Mouse (Mus musculus): Measurements from ENCODE around the gene Hspb7. TPM values are rescaled to one million over a fixed set of nuclear protein-coding genes. Genes with fewer than 3 reads are reported as not detected.

Gene Hspb7
- total RNA-seq, 2 experiments from 2014 or later, result not detected

DNA sequence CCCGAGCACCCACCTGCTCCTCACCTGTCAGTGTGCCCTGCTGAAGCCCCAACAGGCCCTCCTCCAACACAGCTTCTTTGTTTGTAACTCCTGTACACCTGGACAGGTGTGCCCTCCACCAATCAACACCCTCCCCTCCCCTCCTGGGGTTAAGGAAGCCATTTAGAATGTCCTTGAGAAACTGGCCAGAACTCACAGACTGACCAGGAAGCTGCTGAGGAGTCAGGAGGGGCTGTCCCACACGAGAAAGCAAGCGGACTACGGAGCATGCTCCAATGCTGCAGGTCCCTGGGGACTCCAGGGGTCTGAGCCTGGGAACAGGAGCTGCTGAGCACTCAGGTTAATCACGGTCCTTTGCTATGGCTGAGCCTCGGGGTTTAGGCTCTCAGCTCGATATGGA is 4.7 kb upstream of the Hspb7 start, which contains the start of gene Clcnkb:
Gene Clcnkb, minus strand, starts transcription at position 91 of the 400 bp plus-strand sequence.
- no peak for ATAC-seq (replicated peaks; ENCODE audit: low FRiP score, low TSS enrichment, poor library complexity, severe bottlenecking)

DNA sequence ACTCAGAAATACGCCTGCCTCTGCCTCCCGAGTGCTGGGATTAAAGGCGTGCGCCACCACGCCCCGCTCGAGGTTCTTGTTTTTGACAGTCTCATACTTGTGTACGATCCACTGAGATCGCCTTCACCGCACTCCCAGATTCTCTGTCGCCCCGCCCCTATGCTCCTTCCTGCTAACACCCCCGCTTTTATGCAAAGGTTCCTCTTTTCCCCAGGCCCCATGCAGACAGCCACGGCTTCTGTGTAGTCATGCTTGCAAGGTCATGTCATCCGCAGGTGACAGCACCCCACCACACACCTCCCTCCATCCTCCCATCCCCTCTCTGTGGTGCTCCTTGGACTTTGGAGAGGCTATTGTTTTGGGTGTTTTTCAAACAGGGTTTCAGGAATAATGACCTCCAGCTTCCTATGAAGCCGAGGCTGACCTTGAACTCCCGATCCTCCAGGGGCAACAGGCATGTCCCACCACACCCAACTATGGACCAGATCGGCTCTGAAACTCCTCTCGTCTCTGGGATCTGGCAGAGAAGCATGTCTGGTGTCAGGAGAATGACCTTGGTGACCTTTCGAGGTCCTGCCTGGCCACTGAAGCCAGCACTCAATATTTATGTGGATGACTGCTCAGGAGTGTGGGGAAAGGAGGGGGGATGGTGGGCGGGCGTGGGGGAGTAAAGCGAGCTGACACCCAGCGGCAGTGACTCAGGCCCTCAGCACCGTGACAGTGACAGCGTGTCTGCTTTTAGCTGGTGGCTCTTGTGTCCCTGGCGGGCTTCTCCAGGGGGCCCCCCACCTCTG is 984 bp upstream of the Hspb7 start:
- ATAC-seq (replicated peaks; ENCODE audit: low FRiP score, low TSS enrichment, poor library complexity, severe bottlenecking), result 0 out of 2 replicates have a peak, but pooled peaks have one; percentile 39

DNA sequence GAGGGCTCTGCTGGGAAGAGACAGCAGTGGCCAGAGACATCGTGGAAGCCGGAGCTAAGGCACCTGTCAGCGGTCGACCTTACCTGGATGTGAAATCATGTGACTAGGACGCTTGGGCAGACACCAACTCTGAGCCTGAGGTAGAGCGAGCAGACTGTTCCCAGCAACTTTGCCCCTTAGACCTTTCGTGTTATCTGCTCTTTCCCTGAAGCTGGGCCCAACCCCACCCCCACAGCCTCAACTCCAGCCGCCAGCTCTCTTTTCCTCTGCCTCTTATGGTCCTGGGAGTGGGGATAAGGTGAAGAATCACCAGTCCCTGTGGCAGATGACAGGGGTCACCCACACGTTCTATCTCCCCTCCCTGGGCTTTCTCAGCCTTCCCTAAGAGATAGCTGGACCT is 307 bp downstream of the Hspb7 start:
- no peak for ATAC-seq (replicated peaks; ENCODE audit: low FRiP score, low TSS enrichment, poor library complexity, severe bottlenecking)

DNA sequence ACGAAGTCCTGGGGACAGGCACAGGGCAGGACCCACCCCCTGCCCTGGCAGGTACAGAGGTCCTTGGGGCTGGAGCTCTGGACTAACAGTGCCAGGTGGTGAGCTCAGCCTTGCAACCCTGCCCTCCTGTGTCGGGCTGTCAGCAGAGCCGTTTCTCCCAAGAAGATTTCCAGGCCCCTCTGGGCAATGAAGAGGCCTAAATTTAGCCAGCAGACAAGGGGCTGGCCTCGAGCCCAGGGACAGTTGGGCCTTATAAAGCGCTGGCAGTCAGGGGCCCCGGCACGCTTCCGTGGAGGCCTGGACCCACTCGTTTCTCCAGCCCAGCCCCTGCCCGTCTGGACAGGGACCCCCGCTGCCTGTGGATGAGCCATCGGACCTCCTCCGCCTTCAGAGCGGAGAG is 844 bp downstream of the Hspb7 start:
- no peak for ATAC-seq (replicated peaks; ENCODE audit: low FRiP score, low TSS enrichment, poor library complexity, severe bottlenecking)

DNA sequence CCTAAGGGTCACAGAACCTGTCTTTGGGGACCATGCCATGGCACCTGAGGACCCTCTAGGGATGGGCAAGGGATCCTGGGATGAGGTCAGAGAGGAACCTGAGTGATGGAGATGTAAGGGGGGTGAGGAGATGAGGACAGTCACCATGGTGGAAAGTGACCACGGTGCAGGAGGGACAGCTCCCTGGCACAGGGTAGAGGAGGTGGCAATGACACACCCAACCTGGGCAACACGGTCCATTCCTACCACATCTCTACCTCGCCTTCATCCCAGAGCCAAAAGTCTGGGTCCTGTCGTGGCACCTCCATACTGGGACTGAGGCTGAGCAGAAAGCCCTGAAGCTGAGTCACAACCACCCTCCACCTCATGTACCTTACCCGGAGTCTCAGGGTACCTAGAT is 2.3 kb downstream of the Hspb7 start:
- no peak for ATAC-seq (replicated peaks; ENCODE audit: low FRiP score, low TSS enrichment, poor library complexity, severe bottlenecking)

DNA sequence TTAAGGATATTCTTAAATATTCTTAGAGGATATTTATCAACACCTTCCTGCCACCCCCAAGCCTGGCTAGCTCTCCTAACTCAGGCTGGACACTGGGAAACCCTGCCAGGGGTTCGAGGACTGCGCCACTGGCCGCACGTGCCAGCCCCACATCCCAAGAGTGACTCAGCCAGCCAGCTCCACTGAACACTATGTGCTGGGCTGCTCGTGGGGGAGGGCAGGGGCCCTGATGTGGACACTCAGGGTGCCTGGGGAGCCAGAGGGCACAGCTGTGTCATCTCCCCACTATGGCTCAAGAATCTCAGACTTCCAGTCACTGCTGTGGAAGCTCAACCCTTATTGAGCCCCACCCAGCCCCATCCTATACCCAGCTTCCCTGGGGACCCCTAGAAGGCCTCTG is 2.7 kb downstream of the Hspb7 start:
- ATAC-seq (replicated peaks; ENCODE audit: low FRiP score, low TSS enrichment, poor library complexity, severe bottlenecking), result no peak

DNA sequence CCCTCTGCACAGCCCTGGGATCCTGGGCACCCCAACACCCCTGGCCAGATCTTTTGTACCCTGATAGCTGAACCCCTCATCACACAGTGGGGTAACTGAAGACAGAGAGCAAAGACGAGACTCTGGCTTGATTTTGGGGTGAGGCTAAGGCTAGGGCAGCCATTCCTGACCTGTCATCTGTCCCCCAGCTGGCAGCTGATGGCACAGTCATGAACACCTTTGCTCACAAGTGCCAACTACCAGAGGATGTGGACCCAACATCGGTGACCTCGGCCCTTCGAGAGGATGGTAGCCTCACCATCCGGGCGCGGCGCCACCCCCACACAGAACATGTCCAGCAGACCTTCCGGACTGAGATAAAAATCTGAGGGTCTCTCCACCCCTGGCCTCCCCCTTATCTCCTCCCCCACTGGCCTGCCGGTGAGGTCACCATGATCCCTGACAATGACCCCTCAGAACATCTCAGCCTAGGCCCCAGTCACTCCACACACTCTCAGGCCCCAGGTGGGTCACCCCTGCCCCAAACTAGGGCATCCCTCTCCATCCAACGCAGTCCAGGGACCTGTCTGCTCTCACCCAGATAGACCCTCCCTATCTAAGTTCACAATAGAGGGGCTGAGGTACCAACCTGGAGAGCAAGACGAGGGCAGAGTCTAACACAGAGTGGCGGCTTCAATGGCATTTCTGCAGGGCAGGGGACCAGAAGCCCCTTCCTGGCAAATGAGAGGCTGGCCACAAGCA is 3.3 kb downstream of the Hspb7 start:
- no peak for ATAC-seq (replicated peaks; ENCODE audit: low FRiP score, low TSS enrichment, poor library complexity, severe bottlenecking)

DNA sequence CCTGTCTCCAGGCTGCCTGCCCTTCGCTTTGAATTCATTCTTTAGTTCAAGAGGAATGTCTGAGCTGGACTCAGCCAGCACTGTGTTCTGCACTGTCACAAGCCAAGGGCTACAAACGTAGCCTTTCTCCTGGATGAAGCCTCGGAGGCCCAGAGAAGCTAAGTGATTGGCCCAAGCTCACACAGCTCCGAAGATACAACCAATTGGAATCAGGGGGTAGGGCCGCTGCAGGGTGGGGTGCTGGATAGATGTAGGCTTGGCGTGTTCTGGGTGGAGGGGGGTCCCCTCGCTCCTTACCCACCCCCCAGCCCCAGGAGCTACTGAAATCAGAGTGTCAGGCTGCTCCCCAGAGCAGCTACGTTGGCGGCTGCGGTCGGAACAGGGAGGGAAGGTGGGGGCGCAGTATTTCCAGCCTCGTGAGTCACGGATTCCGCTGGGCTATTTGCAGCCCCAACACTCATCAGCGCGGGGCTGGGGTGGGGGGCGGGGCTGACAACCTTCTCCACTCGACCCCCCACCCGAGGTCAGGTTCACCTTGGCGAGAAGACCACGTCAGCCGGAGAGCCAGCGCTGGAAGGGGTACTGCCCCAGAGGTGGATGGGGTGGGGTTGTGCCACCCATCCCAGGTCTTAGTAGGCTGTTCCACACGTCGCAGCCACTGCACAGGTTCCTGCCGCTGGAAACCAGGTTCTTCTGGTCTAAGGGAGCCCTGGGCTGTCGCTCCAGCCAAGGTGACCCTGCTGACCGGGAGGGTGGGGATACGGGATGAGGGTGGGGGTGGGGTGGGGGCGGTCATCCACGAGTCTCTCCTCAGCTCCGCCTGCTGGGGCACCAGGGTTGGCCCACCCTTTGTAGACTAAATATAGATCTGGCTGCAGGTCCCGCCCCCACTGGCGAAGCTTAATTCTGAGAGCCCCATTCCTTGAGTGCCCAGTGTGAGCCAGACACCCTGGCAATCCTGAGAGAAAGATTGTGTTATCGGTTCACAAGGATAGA is 5.2 kb downstream of the Hspb7 start:
- ATAC-seq (replicated peaks; ENCODE audit: low FRiP score, low TSS enrichment, poor library complexity, severe bottlenecking), result peak; percentile 31; the same call in 1 of the 2 replicates

DNA sequence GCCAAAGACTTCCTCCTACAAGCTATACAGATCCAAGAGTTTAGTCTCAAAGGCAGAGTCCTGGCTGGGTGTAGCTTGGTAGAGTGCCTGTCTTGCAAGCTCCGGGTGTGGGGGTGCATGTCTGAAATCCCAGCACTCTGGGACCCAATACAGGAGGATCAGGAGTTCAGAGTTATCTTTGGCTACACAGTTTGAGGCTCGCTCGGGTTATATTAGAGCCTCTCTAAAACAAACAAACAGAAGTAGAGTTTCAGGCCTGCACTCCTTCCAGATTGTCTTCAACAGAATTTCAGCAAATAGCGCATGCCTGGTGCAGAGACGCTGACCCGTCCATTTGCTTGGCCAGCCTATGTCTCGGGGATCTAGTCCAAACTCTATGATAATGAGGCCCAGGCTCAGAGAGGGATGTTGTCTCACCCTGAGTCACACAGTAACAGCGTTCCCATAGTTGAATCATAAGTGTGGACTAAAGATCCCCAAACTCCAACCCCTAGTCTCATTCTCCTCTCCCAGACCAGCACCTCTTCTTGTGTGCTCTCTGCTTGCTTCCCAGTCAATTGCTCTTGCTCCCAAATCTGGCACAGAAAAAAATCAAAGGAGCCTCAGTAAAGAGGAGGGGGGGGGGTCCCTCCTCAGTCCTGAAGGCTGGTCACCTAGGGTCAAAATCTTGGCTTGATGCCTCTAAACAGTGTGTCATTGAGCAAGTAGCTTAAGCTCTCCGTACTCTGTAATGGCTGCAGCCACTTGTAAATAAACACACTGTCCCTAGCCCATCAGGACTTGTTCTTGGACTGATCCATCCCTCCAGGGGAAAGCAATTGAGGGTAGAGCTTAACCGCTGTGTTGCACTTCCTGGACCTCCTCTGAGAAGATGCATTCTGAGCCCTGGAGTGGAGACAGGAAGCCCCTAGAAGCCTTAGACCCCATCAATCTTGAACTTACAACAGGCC is 6.5 kb downstream of the Hspb7 start:
- ATAC-seq (replicated peaks; ENCODE audit: low FRiP score, low TSS enrichment, poor library complexity, severe bottlenecking), result no peak

DNA sequence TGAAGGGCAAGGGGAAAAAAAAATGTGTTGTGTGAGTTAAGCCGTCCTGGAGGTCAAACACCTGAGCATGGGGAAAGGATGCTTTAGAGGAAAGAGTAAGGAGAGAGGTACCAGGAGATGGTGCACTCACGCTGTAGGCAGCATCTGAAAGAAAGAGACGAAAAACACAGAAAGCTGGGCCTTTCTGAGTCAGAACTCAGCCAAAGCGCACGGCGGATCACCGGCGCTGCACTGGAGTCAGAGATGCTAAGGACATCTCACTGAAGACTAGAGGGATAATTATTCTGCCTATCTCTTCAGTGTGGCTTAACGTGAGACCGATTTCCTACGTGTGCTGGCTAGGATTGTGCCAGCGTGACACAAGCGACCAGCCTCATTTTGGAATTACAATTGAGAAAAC is 7.3 kb downstream of the Hspb7 start:
- no peak for ATAC-seq (replicated peaks; ENCODE audit: low FRiP score, low TSS enrichment, poor library complexity, severe bottlenecking)

DNA sequence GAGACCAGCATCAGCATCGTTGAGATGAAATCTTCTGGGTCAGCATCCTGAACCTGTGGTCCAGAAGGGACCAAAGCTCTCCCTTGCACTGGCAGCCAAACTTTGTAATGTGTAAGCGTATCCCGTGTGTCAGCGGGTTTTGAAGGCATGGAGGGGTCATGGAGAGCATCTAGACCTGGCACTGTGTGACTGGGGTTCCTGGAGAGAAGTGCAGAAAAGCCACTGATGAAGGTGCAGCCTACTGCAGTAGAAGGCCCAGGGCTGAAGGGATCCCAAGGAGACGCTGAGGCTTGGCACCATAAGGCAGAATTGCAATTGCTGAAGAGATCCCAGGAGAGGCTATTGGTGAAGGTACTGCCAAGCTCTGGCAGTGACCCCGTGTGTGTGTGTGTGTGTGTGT is 8.8 kb downstream of the Hspb7 start:
- no peak for ATAC-seq (replicated peaks; ENCODE audit: low FRiP score, low TSS enrichment, poor library complexity, severe bottlenecking)

DNA sequence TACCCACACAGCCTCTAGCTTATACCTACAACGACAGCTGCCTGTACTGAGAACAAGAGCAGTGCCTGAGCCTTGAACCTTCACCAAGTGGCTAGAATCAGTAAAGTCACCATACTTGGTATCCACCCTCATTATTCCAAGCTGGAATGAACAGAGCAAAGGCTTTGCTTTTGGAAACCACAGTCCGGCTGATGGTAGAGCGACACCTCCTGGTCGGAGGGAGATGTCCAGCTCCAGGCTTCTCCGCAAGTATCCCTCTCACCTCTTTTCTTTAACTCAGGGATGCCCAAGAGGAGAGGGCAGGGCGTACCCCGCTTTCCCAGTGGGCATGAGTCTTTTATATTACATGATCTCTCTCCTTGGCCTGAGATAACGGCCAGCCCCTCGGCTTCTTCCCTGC is 9.3 kb downstream of the Hspb7 start:
- no peak for ATAC-seq (replicated peaks; ENCODE audit: low FRiP score, low TSS enrichment, poor library complexity, severe bottlenecking)

DNA sequence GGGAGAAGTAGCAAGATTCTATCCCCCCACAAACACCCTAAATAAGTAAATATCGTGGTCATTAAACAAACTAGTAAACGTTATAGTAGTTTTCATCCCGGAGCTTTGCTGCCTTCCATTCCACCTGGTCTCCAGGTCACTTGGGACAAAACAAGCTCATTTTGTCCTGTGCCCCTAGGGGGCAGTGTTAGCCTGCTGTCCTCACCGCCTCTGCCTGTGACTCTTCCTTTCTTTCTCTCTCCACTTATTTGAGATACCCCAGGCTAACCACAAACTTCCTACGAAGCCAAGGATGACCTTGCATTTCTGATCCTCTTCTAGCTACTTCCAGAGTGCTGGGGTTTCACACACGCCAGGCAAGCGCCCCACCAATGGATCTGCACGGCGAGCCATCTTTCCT is 10.4 kb downstream of the Hspb7 start:
- ATAC-seq (replicated peaks; ENCODE audit: low FRiP score, low TSS enrichment, poor library complexity, severe bottlenecking), result peak; percentile 73

DNA sequence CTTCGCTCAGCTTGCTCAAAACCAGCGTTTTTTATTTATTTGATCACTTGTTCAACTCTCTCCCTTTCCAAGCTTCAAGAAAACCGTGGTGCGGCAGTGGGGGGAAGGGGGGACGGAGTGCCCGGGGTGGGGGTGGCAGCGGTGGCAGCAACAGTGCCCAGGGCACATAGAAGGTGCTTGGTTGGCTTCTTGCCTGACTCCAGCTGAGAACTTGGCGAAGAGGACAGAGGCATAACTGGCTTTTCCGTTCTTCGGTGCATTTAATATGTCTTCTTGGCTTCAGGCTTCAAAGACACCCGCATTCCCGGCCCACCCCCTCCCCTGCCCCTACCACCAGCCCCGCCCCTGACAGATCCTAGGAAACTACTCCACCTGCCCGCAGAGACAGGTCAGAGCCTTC is 12.1 kb downstream of the Hspb7 start:
- no peak for ATAC-seq (replicated peaks; ENCODE audit: low FRiP score, low TSS enrichment, poor library complexity, severe bottlenecking)

DNA sequence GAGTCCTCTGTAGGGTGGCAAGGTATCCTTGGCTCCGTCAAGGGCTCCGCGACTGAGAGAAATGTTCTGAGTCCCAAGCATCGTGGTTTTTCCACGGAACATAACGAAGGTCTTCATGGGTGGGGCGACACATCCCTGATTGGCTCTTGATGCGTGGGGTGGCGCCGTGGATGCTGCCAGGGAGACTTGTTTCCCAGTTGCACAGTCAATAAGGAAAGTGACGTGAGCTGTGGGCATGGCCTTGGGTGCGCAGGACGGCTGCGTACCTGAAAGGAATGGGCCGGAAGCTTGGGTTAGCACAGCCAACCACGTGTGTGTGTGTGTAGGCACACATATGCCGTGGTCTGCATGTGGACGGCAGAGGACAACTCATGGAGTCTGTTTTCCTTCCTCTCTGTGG is 12.6 kb downstream of the Hspb7 start:
- ATAC-seq (replicated peaks; ENCODE audit: low FRiP score, low TSS enrichment, poor library complexity, severe bottlenecking), result 0 out of 2 replicates have a peak, but pooled peaks have one; percentile 11

DNA sequence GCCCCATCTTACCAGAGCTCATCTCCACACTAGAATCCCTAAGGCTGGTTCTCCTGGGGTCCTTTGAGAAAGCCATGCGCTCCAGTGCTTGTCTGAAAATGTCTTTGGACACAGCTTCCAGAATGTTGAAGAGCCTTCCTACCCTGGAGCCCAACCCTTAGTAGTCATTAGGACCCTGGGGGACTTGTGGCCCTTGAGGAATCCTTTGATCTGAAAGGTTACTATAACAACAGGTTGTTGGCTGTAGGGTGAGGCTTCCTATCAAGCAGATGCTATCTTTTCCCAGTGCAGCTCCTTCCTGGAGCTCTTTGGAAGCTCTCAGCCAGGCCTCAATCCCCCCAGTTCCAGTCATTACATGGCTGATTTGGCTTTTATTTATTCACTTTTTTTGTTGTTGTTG is 15.4 kb downstream of the Hspb7 start, which contains the start of gene Srarp:
Gene Srarp, minus strand, starts transcription at position 132 of the 400 bp plus-strand sequence.
- ATAC-seq (replicated peaks; ENCODE audit: low FRiP score, low TSS enrichment, poor library complexity, severe bottlenecking), result no peak

DNA sequence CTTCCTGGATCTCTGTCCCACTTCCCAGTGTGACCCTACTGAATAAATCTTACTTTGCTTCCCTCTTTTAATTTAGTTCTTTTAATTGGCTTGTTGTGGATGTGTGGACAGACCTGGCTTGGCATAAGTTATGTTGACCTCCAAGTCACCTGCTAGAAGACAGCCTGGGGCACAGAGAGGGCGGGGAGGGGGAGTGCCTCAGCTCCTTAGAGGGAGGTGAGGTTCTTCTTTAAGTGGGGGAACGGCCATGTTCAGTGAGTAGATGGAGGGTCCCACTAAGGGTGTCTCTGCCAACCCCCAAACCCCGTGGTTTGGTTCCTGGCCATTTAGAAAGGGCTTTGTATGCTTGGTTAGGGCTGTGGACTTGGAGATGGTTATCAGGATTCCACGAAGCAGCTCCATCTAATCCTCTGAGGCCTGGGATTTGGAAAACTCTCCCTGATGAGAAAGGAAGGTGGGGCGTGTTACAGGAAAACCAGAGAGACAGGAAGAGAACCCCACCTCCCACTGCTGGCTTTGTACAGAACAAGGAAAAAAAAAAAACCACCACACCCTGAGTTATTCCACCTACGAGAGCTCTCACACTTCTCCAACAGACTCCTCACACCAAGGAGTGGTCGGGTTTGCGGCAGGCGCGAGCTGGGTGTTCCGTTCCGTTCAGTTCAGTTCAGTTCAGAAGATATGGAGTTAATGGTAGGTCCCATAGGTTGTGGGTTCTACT is 18.7 kb downstream of the Hspb7 start:
- no peak for ATAC-seq (replicated peaks; ENCODE audit: low FRiP score, low TSS enrichment, poor library complexity, severe bottlenecking)

DNA sequence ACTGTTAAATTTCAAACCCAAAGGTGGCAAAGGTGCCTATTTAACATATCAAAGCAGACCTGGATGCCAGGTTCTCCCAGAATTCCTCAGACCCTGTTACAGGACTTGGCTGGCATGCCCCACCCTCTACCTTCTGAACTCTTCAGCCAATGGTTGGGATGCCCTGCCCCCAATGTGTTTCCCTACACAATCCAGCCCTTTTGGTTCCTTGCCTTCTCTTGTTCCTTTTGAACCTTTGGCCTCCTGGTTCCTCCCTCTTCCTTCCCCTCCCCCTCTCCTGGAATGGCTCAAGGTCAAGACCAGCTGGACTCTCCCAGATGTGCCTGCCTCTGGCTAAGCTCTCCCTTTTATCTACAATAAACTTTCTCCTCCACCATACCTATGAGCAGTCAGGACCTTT is 20.3 kb downstream of the Hspb7 start:
- no peak for ATAC-seq (replicated peaks; ENCODE audit: low FRiP score, low TSS enrichment, poor library complexity, severe bottlenecking)

All from megakaryocyte-erythroid progenitor cell, adult 5-6 weeks (primary cell).